Mouse (Mus musculus) spleen, postnatal 14 days (tissue): Measurements from ENCODE around the gene Arhgef25.
"Not testable (repeated sequence)": the region's sequence is repeated elsewhere in the genome, so short reads cannot be mapped to it uniquely, and the experiment has no call there.

Experiments used
- DNase-seq, 2 experiments: peaks; one replicate each; pipeline ENCODE4 v3.0.0; 2021 to 2022; ENCODE audit warnings: low spot score in 2 of 2

Arhgef25 gene

GRCm38 (mm10) chr10:127204589-127204988, 14.7 kb upstream of the Arhgef25 start:
- DNase-seq: no peak

GRCm38 (mm10) chr10:127203106-127203505, 13.2 kb upstream of the Arhgef25 start:
- no peak for DNase-seq

- DNase-seq: no peak
These were observed 10.4 kb upstream of the Arhgef25 start for GRCm38 (mm10) chr10:127200279-127200678.

GRCm38 (mm10) chr10:127199474-127199873, 9.6 kb upstream of the Arhgef25 start:
- no peak for DNase-seq

GRCm38 (mm10) chr10:127199068-127199467, 9.2 kb upstream of the Arhgef25 start:
- no peak for DNase-seq

GRCm38 (mm10) chr10:127198492-127198891, 8.6 kb upstream of the Arhgef25 start:
- DNase-seq: no peak

- DNase-seq: no peak
These were observed 7.7 kb upstream of the Arhgef25 start for GRCm38 (mm10) chr10:127197505-127198110.

GRCm38 (mm10) chr10:127197104-127197503, 7.2 kb upstream of the Arhgef25 start:
- DNase-seq: no peak

GRCm38 (mm10) chr10:127196392-127196791, 6.5 kb upstream of the Arhgef25 start:
- no peak for DNase-seq

GRCm38 (mm10) chr10:127195328-127196129, 5.6 kb upstream of the Arhgef25 start, which contains the start of gene Dtx3:
Gene Dtx3, minus strand, starts transcription at chr10:127195728.
- no peak for DNase-seq

- DNase-seq: no peak
These were observed 4.8 kb upstream of the Arhgef25 start for GRCm38 (mm10) chr10:127194428-127195327.

GRCm38 (mm10) chr10:127193011-127193410, 3.1 kb upstream of the Arhgef25 start:
- DNase-seq: no peak

- not testable (repeated sequence) for DNase-seq
These were observed 2.1 kb upstream of the Arhgef25 start for GRCm38 (mm10) chr10:127192057-127192328.

GRCm38 (mm10) chr10:127191191-127192056, 1.5 kb upstream of the Arhgef25 start:
- DNase-seq: no peak

- no peak for DNase-seq
These were observed 711 bp upstream of the Arhgef25 start for GRCm38 (mm10) chr10:127190398-127191190.

- DNase-seq: no peak
These were observed 700 bp downstream of the Arhgef25 start for GRCm38 (mm10) chr10:127189116-127189650.

GRCm38 (mm10) chr10:127188465-127189115, 1.3 kb downstream of the Arhgef25 start:
- DNase-seq: no peak

GRCm38 (mm10) chr10:127188079-127188453, 1.8 kb downstream of the Arhgef25 start:
- no peak for DNase-seq

- no peak for DNase-seq
These were observed 2.4 kb downstream of the Arhgef25 start for GRCm38 (mm10) chr10:127187371-127188078.
